Mouse (Mus musculus) spleen, adult 2 months (tissue): Measurements from ENCODE around the gene Grin2c.

Experiments
- CTCF ChIP-seq: fragments of 200-500 bp; IDR thresholded peaks from 2 replicates; pipeline ENCODE4 v1.5.1; 2011; ENCODE audit warnings: mild to moderate bottlenecking, inconsistent platforms; ENCODE audit not compliant: insufficient read depth, insufficient read length, insufficient replicate concordance; ENCODE audit errors: extremely low read depth
- POLR2A ChIP-seq: fragments of 200-500 bp; IDR thresholded peaks from 2 replicates; pipeline ENCODE4 v1.6.1; 2011; ENCODE audit warnings: low read depth, low read length, inconsistent platforms

DNA sequence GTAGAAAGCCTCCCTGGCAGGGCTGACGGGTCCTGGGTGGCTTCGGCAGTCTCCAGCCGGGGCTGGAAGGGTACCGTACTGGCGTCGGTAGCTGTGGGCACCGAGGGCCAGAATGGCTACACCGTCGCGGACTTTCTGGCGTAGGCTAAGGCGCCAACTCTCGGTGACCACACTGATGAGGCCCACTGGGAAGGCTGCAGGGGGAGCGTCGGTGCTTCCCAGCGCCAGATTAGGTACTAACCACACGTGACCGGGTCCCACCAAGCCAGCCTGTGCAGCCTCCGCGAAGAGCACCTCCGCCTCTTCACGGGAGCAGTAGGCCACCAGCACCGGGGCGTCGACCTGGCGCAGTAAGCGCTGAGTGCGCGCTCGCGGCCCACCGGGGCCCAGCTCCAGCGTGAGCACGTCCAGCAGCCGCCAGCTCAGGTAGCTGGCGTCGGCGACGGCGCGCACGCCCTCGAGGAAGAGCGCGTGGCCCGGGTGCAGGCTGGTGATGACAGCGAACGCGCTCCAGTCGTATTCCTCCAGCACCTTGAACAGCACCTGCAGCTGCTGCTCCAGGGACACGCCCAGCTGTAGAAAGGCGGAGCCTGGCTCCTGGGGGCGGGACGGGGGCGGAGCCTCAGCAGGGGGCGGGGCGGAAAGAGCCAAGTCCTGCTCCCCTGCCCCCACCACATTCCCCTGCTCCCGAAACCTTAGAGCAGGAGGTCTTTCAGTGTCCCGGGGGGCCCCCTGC lies 9.1 kb downstream of the Grin2c start:
- TF ChIP-seq CTCF (no peak), POLR2A (no peak)
